Mouse (Mus musculus) lung, embryonic 15.5 days (tissue): Measurements from ENCODE around the gene Timm44. TPM values are rescaled to one million over a fixed set of nuclear protein-coding genes. Genes with fewer than 3 reads are reported as not detected.
"Not testable (repeated sequence)": the region's sequence is repeated elsewhere in the genome, so short reads cannot be mapped to it uniquely, and the experiment has no call there.

ENCODE experiments used
- ATAC-seq: fragments of 200-750 bp; cut with Nextera tagmentation; 2 replicates; pipeline ENCODE4 v1.8.0; 2017; ENCODE audit warnings: moderate number of reproducible peaks, borderline replicate concordance; ENCODE audit not compliant: low FRiP score, low TSS enrichment; ENCODE audit errors: extremely low read depth
- H3K27ac ChIP-seq: fragments of 300-500 bp; sonication (generic); 2 replicates; pipeline ENCODE4 v1.5.1; 2015; ENCODE audit warnings: moderate library complexity, mild to moderate bottlenecking, inconsistent platforms
- H3K27me3 ChIP-seq: fragments of 300-500 bp; sonication (generic); 2 replicates; pipeline ENCODE4 v1.6.1; 2015; ENCODE audit warnings: inconsistent platforms
- H3K36me3 ChIP-seq: fragments of 300-500 bp; sonication (generic); 2 replicates; pipeline ENCODE4 v1.6.1; 2015; ENCODE audit warnings: inconsistent platforms
- H3K4me1 ChIP-seq: fragments of 300-500 bp; sonication (generic); 2 replicates; pipeline ENCODE4 v1.6.1; 2015; ENCODE audit warnings: inconsistent platforms
- H3K4me2 ChIP-seq: fragments of 300-500 bp; sonication (generic); 2 replicates; pipeline ENCODE4 v1.6.1; 2015; ENCODE audit warnings: inconsistent platforms, mild to moderate bottlenecking, moderate library complexity
- H3K4me3 ChIP-seq: fragments of 300-500 bp; sonication (generic); 2 replicates; pipeline ENCODE4 v1.5.1; 2015; ENCODE audit warnings: mild to moderate bottlenecking, inconsistent platforms
- H3K9ac ChIP-seq: fragments of 300-500 bp; sonication (generic); 2 replicates; pipeline ENCODE4 v1.6.1; 2015; ENCODE audit warnings: inconsistent platforms
- H3K9me3 ChIP-seq: fragments of 300-500 bp; sonication (generic); 2 replicates; pipeline ENCODE4 v1.6.1; 2016; ENCODE audit warnings: inconsistent platforms
- WGBS: fragments of 180-500 bp; shearing (Covaris S2); methylation state at CpG from one replicate; pipeline ENCODE4 v1.1.7; 2015; 5-methylcytosine and 5-hydroxymethylcytosine counted together
- polyA plus RNA-seq: library from polyadenylated mRNA; unstranded; fragments of >200 nt; fragmentation: Nextera tagmentation; extraction: Ambion mirVana; gene quantifications from 2 replicates; pipeline ENCODE4 v1.2.1, GENCODE M21; 2015

Timm44 gene
- polyA plus RNA-seq, 1 experiment from 2014 or later, result 56.0 TPM

DNA sequence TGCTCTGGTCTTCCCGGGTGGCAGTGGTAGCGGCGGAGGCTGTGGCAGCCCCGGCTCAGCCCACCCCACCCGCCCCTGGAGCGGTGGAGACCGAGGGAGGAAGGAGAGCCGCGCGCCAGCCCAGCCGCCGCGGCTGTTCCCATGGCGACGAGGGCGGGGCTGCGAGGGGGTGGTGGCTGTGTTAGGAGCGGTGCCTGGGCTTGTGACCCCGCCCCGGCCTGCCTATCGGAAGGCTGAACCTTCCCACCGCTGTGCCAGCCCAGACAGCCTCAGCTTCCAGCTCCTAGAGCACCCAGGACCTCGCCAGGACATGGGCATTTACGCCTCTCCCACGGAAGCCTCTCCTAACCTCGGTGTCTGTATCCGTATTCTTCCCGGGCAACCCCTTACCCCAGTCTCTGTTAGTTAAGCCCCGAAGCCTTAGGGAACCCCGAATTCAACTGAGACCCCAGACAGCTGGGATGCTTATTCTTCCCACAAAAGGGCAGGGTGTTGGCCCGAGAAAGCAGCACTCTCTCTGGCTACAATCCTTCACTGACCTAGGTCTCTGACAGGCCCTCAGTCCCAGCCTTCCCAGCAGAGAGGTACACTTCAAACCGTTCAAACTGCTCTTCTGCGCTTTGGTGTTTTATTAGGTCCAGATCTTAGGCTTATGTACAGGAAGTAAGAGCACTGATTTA lies 16.4 kb downstream of the Timm44 start, which contains the start of gene Ctxn1:
Ctxn1 (minus strand) TSS at position 150 of the 680 bp plus-strand sequence.
- WGBS, result 7% methylated on average over 25 of the region's 33 CpGs
- peaks cover 62% of the 10 kb centered on the region for H3K36me3 ChIP-seq
- peak; percentile 94 for ATAC-seq

DNA sequence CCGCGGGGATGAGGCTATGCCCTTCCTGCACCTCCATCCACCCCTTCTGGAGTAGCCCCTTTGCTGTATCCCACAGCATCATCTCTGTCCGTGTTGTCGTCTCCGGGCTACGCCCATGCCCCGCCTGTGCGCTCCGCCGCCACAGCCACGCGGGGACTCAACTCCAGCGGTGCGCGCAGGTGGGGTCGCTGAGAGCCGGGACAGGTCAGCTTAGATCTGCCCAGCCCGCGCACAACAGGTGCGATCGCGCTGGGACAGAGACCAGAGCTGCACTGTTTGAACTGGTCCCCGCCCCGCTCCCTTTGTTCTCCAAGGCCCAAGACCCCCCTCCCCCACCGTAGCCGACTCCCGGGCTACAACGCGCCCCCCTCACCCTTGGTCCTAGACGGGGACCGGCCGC lies 17.0 kb downstream of the Timm44 start:
- Histone ChIP-seq H3K4me1 (peaks cover 32% of the 10 kb centered on the region), H3K4me2 (peak overlapping the region; percentile 92), H3K36me3 (peaks cover 58% of the 10 kb centered on the region), H3K27me3 (no peaks in the 10 kb centered on the region), H3K4me3 (peak overlapping the region; percentile 87), H3K27ac (peak overlapping the region; percentile 86), H3K9ac (peak overlapping the region; percentile 77), H3K9me3 (no peaks in the 10 kb centered on the region)
- ATAC-seq, result peak; percentile 75
- 0% methylated on average over 31 of the region's 32 CpGs for WGBS

More for the DNA sequence above, 16.4 kb downstream of the Timm44 start, which contains the start of gene Ctxn1:
- Histone ChIP-seq H3K4me1 (peaks cover 26% of the 10 kb centered on the region), H3K27ac (peak within 1 kb of the TSS; percentile 86), H3K27me3 (no peaks in the 10 kb centered on the region), H3K9me3 (no peaks in the 10 kb centered on the region), H3K4me2 (peak within 1 kb of the TSS; percentile 92), H3K9ac (peak within 1 kb of the TSS; percentile 77), H3K4me3 (peak within 1 kb of the TSS; percentile 87)

DNA sequence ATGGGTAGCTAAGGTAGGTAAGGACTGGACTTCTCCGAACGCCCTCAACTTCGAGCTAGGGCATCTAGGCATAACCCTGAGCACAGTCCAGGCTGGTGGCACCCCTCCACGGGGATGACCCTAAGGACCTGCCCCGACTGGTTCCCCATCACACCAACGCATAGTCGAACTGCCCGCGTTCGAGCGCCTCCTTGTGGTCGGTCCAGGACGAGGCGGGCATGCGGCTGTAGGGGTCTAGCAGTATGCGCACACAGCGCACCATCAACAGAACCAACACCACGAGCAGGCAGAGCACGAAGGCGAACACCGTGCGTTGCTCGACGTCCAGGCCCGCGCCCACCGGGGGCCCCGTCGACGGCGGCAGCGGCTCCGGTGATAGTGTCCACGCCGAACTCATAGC lies 17.5 kb downstream of the Timm44 start:
- Histone ChIP-seq H3K27ac (peak overlapping the region; percentile 86), H3K4me2 (peak overlapping the region; percentile 92), H3K4me3 (peak overlapping the region; percentile 87), H3K9ac (peak overlapping the region; percentile 77), H3K9me3 (no peaks in the 10 kb centered on the region), H3K36me3 (peaks cover 54% of the 10 kb centered on the region), H3K4me1 (peaks cover 34% of the 10 kb centered on the region), H3K27me3 (no peaks in the 10 kb centered on the region)
- WGBS, result under 1% methylated on average over 35 of the region's 35 CpGs
- ATAC-seq, result peak; percentile 54

DNA sequence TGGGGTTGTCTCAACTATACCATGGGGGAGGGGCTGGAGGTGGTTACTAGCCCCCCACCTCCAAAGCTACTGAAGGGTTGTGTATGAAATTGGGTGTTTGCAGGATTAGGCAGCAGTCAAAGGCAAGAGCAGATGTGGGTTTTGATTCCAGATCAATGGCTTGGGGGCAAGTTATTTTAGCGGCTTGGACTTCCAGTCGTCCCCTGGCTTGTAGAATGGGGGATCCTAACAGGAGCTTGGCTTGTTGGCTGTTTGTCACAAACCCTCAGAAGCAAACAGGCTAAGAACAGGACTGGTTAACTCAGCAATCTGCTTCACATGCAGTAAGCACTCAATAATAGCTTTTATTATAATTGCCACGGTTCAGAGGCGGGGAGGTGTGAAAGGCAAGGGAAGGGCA lies 18.4 kb downstream of the Timm44 start:
- peaks cover 46% of the 10 kb centered on the region for H3K36me3 ChIP-seq
- H3K27me3 ChIP-seq, result no peaks in the 10 kb centered on the region
- peaks cover 38% of the 10 kb centered on the region for H3K4me1 ChIP-seq
- no peak overlapping the region; the same call in 1 of the 2 replicates for H3K27ac ChIP-seq
- H3K4me3 ChIP-seq, result no peak overlapping the region
- H3K4me2 ChIP-seq, result peak overlapping the region; percentile 92
- ATAC-seq, result no peak
- H3K9ac ChIP-seq, result no peak overlapping the region
- no peaks in the 10 kb centered on the region for H3K9me3 ChIP-seq
- WGBS, result 83% methylated on average over 4 of the region's 4 CpGs

DNA sequence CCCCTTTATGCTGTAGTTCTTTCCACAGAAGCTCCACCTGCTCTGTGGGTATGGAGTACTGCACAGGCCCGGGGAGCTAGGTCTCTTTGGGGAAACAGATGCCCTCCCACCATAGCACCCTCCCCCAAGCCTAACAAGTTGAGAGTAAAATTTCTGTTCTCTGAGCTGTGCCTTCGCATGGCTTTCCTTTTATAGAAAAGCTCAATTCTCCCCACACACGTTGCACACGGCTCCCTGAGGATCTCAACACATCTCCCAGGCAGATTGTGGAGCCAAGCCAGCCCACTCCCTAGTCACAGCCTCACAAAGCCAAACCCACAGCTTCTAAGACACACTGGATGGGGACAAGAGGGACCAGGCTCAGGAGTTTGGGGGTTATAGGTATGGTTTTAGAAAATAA lies 18.8 kb downstream of the Timm44 start:
- Histone ChIP-seq H3K27me3 (no peaks in the 10 kb centered on the region), H3K4me2 (no peak overlapping the region), H3K9ac (no peak overlapping the region), H3K27ac (peak overlapping the region; percentile 41), H3K9me3 (no peaks in the 10 kb centered on the region), H3K4me3 (no peak overlapping the region), H3K4me1 (peaks cover 39% of the 10 kb centered on the region), H3K36me3 (peaks cover 42% of the 10 kb centered on the region)
- WGBS, result 37% methylated on average over 4 of the region's 4 CpGs
- no peak for ATAC-seq

DNA sequence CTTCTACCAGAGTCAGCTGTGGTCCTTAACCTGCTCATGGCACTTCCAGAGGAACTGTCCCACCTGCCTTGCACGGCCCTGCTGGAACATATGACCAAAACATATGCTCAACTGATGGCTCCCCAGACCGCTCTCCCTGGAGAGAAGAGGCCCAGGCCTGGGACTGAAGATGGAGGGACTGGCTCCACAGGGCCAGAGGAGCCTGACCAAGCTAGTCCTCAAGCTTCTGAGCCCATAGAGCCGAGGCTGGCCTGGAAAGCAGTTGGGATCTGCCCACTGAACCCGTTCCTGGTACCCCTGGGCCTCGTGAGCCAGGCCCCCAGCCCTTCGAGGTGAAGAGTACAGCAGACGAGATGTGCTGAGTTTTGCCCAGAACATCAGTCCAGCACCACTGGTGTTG lies 20.2 kb downstream of the Timm44 start:
- H3K4me2 ChIP-seq, ATAC-seq, H3K9ac ChIP-seq, H3K27me3 ChIP-seq, H3K27ac ChIP-seq, H3K9me3 ChIP-seq, H3K4me3 ChIP-seq: not testable (repeated sequence)
- WGBS, result 88% methylated on average over 7 of the region's 7 CpGs
- peaks cover 43% of the 10 kb centered on the region for H3K4me1 ChIP-seq
- peaks cover 29% of the 10 kb centered on the region for H3K36me3 ChIP-seq

DNA sequence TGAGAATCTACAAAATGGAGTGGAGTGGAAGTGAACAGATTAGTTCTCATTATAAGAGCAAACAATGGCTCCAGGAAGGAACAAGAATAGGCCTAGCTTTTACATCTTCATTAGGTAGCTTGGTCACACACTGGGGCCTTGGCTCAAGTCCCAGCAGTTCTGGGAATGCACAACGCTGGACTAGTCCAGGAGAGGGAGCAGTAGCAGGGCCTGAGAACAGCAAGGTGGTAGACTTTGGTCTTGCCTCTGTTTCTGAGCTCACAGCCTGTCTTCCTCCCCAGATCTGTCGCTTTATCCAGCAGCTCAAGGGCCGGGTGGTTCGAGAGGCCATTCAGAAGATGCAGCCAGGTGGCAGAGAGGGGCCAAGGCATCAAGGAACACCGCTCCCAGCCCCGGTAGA lies 21.7 kb downstream of the Timm44 start:
- Histone ChIP-seq H3K9ac (0 out of 2 replicates have a peak overlapping the region, but pooled peaks have one; percentile 19), H3K4me1 (peaks cover 43% of the 10 kb centered on the region), H3K9me3 (no peaks in the 10 kb centered on the region), H3K4me2 (peak overlapping the region; percentile 88), H3K36me3 (peaks cover 21% of the 10 kb centered on the region), H3K27ac (peak overlapping the region; percentile 92), H3K4me3 (peak overlapping the region; percentile 99), H3K27me3 (no peaks in the 10 kb centered on the region)
- no peak for ATAC-seq
- 59% methylated on average over 6 of the region's 6 CpGs for WGBS

DNA sequence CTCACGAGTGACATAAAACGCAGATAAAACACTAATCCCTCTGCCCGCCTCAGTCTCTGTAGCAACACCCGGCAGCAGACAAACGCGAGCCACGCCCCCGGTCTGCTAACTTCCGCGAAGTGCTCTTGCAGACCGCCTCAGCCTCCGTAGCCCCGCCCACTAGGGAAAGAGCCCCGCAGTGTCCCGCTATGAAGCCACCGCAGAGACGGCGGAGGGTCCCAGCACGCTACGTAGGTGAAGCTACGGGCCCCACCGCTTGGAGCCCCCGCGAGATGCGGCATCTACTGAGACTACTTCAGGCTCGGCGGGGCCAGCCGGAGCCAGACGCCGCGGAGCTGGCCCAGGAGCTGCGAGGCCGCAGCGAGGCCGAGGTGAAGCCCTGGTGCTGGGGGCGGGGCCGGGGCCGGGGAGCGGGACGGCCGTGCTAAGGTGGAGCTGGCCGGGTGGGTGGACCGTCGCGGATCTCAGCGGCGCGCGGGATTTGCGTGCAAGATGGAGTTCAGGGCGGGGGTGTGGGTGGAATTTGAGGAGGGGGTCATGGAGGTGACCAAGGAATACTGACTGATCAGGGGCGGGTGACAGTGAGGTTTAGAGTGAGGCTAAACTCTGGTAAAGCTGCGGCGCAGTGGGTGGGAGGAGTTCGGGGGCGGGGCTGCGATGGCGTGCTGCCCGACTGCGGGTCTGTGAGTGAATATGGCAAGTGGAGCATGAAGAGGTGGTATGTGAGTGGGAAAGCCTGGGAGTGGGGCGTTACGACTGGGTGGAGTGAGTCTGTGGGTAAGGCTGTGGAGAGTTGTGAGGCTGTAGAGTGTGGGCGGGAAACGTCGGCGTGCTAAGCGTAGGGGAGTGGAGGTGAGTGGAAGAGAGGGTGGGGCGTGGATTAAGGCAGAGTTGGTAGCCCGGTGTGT lies 22.5 kb downstream of the Timm44 start, which contains the start of gene Snapc2:
Snapc2 (plus strand) TSS at position 147 of the 908 bp plus-strand sequence.
- no peaks in the 10 kb centered on the region for H3K9me3 ChIP-seq
- H3K27me3 ChIP-seq, result no peaks in the 10 kb centered on the region
- ATAC-seq, result peak; percentile 92
- WGBS, result under 1% methylated on average over 69 of the region's 69 CpGs
- H3K9ac ChIP-seq, result peak within 1 kb of the TSS; percentile 96
- peaks cover 47% of the 10 kb centered on the region for H3K4me1 ChIP-seq
- H3K36me3 ChIP-seq, result peaks cover 25% of the 10 kb centered on the region
- H3K27ac ChIP-seq, result peak within 1 kb of the TSS; percentile 92
- H3K4me2 ChIP-seq, result peak within 1 kb of the TSS; percentile 88
- H3K4me3 ChIP-seq, result peak within 1 kb of the TSS; percentile 99

DNA sequence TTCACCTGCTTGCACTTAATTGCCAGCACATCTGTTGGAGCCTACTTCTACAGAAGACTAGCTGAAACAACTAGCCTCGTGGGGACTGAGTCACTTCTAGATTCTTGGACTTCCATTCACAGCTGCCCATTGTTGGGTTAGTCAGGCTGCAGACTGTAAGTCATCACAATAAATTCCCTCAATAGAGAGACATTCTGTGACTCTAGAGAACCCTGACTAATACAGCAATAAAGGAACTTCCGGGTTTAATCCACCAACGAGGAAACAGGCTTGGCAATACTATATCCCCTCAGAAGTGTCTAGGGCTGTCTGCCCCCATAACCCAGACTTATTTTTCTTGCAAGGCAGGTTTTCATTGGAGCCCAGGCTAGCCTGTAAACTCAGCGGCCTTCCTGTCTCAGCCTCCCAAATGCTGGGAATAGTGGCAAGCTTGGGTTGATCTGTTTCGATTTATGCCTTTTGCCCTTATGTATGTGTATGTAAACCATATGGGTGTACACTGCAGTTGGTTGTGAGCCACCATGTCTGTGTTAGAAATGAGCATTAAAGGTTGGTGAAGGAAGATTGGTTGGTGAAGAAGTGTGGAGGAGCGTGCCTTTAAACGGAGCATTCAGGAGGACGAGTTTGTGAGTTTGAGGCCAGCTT lies 23.5 kb downstream of the Timm44 start:
- WGBS, result 44% methylated on average over 8 of the region's 8 CpGs
- H3K27me3 ChIP-seq, result no peaks in the 10 kb centered on the region
- H3K9ac ChIP-seq, result peak overlapping the region; percentile 96
- H3K36me3 ChIP-seq, result peaks cover 28% of the 10 kb centered on the region
- H3K4me1 ChIP-seq, result peaks cover 37% of the 10 kb centered on the region
- peak overlapping the region; percentile 88 for H3K4me2 ChIP-seq
- ATAC-seq, result no peak
- H3K27ac ChIP-seq, result no peak overlapping the region; the same call in 1 of the 2 replicates
- no peaks in the 10 kb centered on the region for H3K9me3 ChIP-seq
- H3K4me3 ChIP-seq, result peak overlapping the region; percentile 99

DNA sequence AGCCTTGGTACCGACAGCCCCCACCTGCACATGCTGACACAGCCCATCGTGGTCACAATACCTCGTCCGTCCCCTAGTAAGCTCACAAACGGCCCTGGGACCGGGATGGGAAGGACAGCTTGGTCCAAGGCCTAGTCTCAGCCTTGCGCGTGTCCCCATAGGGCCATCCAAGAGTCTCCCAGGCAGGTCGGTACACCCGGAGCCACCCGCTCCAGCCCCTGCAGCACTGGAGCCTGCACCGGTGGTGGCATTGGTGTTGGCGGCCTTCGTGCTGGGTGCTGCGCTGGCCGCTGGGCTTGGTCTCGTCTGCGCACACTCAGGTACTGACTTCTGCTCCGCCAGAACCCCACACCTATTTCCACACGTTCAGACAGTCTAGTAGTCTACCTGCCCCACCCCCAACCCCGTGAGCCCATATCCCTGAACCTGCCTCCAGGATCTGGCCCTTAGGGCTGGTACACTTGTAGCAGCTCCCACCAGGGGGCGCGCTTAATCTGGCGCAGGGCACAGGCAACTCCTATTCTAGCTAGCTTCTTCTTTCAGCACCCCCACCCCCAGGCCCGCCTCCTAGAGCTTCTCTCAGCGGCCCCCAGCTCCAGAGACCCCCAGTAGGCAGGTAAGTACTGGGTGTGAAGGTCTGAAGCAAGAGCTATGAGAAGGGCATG lies 25.3 kb downstream of the Timm44 start:
- Histone ChIP-seq H3K27me3 (no peaks in the 10 kb centered on the region), H3K4me3 (no peak overlapping the region)

DNA sequence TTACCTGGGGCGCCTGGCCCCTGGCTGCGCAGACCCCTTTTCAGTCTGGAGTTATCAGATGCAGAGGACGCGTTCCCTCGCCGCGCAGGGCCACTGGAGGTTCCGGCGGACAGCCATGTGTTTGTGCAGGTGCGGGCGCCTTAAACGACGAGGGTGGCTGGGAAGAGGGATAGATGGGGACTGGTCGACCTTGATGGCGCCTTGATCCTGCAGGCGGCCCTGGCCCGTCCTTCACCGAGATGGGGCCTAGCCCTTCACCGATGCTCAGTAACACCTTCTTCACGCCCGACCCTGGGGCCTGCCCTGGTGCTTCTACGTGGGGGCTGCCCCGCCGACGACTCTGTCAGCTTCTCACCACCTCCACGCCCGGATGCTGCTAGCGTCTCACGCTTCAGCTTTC lies 26.5 kb downstream of the Timm44 start:
- peaks cover 36% of the 10 kb centered on the region for H3K36me3 ChIP-seq
- no peak overlapping the region for H3K4me2 ChIP-seq
- no peak for ATAC-seq
- H3K27me3 ChIP-seq, result no peaks in the 10 kb centered on the region
- peaks cover 27% of the 10 kb centered on the region for H3K4me1 ChIP-seq
- H3K9me3 ChIP-seq, result no peaks in the 10 kb centered on the region
- H3K27ac ChIP-seq, result no peak overlapping the region
- H3K4me3 ChIP-seq, result no peak overlapping the region
- WGBS, result 11% methylated on average over 29 of the region's 29 CpGs
- 0 out of 2 replicates have a peak overlapping the region, but pooled peaks have one; percentile 6 for H3K9ac ChIP-seq

More for the DNA sequence above, 25.3 kb downstream of the Timm44 start:
- Histone ChIP-seq H3K9ac (no peak overlapping the region), H3K9me3 (no peaks in the 10 kb centered on the region), H3K27ac (no peak overlapping the region), H3K4me2 (no peak overlapping the region), H3K4me1 (peaks cover 30% of the 10 kb centered on the region), H3K36me3 (peaks cover 34% of the 10 kb centered on the region)
- WGBS, result 39% methylated on average over 26 of the region's 26 CpGs
- ATAC-seq, result no peak
